Mouse (Mus musculus): Measurements from ENCODE around the gene Tex2. TPM values are rescaled to one million over a fixed set of nuclear protein-coding genes. Genes with fewer than 3 reads are reported as not detected.

The Tex2 gene
- polyA plus RNA-seq, 1 experiment, result 15.1 TPM

DNA sequence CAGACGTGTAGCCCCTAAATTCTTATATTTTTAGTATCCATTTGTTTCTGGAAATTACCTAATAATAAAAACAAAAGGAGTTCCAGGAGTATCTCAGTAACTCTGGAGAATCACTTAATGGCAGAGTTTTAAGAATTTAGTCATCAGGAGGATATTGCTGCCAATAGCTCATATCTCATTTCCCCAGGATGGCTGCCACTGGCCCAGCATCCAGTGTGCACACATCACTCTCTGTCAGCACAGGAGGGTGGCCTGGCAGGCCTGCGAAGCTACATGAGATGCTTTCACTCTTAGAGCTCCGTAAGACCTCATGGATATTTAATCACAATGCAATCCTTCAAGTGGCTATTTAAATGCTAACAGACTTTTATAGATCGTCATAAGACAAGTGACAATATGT lies 91.6 kb downstream of the Tex2 start:
- Histone ChIP-seq H3K4me1 (ENCODE audit: control insufficient read depth, insufficient read depth, low read length) (peaks cover 2% of the 10 kb centered on the region; the same call in 1 of the 2 replicates), H3K4me3 (replicated peaks; ENCODE audit: extremely low read depth, low read depth, low read length) (no peak overlapping the region)
- WGBS, result 45% methylated on average over 4 of the region's 4 CpGs
- no peak for TF ChIP-seq CTCF (IDR thresholded peaks at IDR 0.05; ENCODE audit: insufficient read depth, low read length)
- TF ChIP-seq POLR2A (IDR thresholded peaks at IDR 0.05; ENCODE audit: borderline replicate concordance, extremely low read depth, low read depth, low read length), result no peak
- DNase-seq, result no peak

DNA sequence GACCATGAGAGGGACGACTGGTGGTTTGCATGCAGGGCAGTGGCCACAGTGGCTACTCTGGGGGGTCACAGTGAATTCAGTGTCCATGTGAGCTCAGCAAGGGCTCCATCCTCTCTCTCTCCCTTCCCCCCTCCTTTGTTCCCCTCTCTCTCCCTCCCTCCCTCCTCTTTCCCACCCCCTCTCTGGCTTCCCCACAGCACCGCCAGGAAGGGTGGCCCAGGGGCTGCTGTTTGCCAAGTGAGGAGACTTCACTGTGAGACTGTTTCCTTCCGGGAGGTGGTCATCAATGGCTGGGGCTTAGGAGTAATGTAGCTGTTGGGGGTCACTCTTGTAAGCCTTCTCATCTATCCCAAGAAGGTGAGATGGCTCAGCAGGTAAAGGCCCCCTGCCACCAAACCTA lies 92.8 kb downstream of the Tex2 start:
- peaks cover 2% of the 10 kb centered on the region; the same call in 1 of the 2 replicates for H3K4me1 ChIP-seq (ENCODE audit: control insufficient read depth, insufficient read depth, low read length)
- H3K4me3 ChIP-seq (replicated peaks; ENCODE audit: extremely low read depth, low read depth, low read length), result no peak overlapping the region
- WGBS, result 59% methylated on average over 3 of the region's 3 CpGs
- DNase-seq, result no peak
- no peak for TF ChIP-seq CTCF (IDR thresholded peaks at IDR 0.05; ENCODE audit: insufficient read depth, low read length)

DNA sequence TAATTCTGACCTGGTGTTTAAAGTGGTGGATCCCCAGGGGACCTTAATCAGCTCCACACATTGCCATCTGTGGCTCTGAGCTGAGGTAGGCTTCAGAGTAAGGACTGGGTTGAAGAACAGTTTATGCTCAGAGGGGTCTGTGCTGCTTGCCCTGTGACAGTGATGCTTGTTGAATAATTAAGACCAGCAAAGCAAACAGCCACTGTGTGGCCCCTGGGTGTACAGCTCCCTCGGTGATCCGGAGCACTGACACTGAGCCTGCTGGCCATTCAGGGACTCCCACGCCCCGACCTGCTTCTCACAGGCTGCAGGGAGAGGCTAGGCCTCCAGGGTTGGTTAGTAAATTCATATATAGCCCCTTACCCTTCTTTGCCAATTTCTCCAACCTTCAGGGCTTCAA lies 93.7 kb downstream of the Tex2 start:
- TF ChIP-seq CTCF (IDR thresholded peaks at IDR 0.05; ENCODE audit: insufficient read depth, low read length) (no peak), POLR2A (IDR thresholded peaks at IDR 0.05; ENCODE audit: borderline replicate concordance, extremely low read depth, low read depth, low read length) (no peak)
- DNase-seq, result no peak
- H3K4me1 ChIP-seq (ENCODE audit: control insufficient read depth, insufficient read depth, low read length), result peaks cover 2% of the 10 kb centered on the region; the same call in 1 of the 2 replicates
- 78% methylated on average over 4 of the region's 4 CpGs for WGBS
- no peak overlapping the region for H3K4me3 ChIP-seq (replicated peaks; ENCODE audit: extremely low read depth, low read depth, low read length)

DNA sequence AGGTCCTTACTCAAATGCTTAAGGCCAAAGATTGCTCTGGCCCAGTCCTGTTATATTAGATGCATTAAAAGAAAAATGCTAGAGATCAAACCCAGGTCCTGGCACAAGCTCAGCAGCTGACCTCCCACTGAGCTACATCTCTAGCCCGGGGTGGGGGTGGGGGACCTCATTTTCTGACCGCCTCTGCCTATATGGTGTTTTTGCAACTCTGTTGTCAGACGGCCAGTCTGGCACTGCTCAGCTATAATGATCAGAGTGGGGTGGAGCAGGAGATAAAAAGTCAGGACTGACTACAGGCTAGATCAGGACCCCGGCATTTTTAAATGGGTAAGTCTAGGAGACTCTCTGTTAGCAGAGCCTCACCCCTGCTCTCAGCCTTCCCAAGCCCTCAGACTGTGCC lies 94.8 kb downstream of the Tex2 start:
- TF ChIP-seq POLR2A (IDR thresholded peaks at IDR 0.05; ENCODE audit: borderline replicate concordance, extremely low read depth, low read depth, low read length) (no peak), CTCF (IDR thresholded peaks at IDR 0.05; ENCODE audit: insufficient read depth, low read length) (no peak)
- peaks cover 2% of the 10 kb centered on the region; the same call in 1 of the 2 replicates for H3K4me1 ChIP-seq (ENCODE audit: control insufficient read depth, insufficient read depth, low read length)
- DNase-seq, result no peak
- WGBS, result 70% methylated on average over 4 of the region's 4 CpGs
- no peak overlapping the region for H3K4me3 ChIP-seq (replicated peaks; ENCODE audit: extremely low read depth, low read depth, low read length)

DNA sequence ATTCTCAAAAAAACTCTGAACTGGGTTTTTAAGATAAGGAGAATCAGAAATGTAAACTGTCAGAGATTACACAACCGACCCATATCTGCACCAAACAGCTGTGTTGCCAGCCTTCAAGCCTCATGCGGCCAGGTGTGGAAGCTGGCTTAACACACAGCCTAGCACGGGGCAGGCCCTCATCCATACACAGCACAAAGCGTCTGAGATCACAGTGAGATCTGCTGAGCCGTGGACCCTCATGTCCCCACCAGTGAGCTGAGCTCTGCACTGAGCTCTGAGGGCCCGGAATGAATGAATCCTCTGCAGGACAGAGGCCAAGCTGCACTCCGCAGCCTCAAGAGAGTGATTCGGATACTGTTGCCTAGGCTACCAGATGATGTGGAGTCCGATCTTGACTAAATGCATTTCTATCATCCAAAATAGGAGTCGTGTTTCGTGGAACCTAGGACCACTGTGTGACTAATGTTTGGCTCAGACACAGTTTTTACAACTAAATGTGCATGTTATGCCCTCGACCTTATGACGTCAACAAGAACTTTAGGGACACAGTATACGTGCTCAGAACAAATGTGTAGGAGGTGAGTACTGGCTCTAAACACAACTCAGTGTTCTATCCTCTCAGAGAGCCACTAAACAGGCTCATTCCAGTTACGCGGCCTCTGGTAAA lies 98.0 kb downstream of the Tex2 start:
- WGBS, result 72% methylated on average over 16 of the region's 16 CpGs
- DNase-seq, result no peak

DNA sequence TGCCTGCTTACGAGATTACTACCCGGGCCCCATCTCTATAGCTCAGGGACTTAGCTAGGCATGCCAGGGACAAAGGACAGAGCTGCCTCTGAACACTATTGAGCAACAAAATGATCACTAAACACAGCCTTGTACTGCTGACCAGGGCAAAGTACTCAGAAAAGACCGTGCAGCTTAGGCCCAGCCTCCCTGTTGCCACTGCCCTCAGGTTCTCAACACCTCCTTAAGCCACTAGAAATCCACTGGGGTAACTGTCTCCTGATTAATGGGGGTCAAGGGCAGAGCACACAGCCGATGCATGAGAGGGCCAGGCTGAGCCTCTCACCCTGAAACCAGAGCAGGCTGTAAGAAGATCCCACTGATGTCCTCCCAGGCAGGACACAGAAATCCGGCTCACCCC lies 98.8 kb downstream of the Tex2 start:
- no peak for DNase-seq
- Histone ChIP-seq H3K4me3 (replicated peaks; ENCODE audit: extremely low read depth, low read depth, low read length) (no peak overlapping the region), H3K4me1 (ENCODE audit: control insufficient read depth, insufficient read depth, low read length) (no peaks in the 10 kb centered on the region)
- WGBS, result 61% methylated on average over 5 of the region's 5 CpGs
- TF ChIP-seq CTCF (IDR thresholded peaks at IDR 0.05; ENCODE audit: insufficient read depth, low read length) (no peak), POLR2A (IDR thresholded peaks at IDR 0.05; ENCODE audit: borderline replicate concordance, extremely low read depth, low read depth, low read length) (no peak)

More for the DNA sequence above, 98.0 kb downstream of the Tex2 start:
- no peak for TF ChIP-seq POLR2A (IDR thresholded peaks at IDR 0.05; ENCODE audit: borderline replicate concordance, extremely low read depth, low read depth, low read length)
- TF ChIP-seq CTCF (IDR thresholded peaks at IDR 0.05; ENCODE audit: insufficient read depth, low read length), result no peak
- peaks cover 1% of the 10 kb centered on the region; the same call in 1 of the 2 replicates for H3K4me1 ChIP-seq (ENCODE audit: control insufficient read depth, insufficient read depth, low read length)
- H3K4me3 ChIP-seq (replicated peaks; ENCODE audit: extremely low read depth, low read depth, low read length), result no peak overlapping the region

DNA sequence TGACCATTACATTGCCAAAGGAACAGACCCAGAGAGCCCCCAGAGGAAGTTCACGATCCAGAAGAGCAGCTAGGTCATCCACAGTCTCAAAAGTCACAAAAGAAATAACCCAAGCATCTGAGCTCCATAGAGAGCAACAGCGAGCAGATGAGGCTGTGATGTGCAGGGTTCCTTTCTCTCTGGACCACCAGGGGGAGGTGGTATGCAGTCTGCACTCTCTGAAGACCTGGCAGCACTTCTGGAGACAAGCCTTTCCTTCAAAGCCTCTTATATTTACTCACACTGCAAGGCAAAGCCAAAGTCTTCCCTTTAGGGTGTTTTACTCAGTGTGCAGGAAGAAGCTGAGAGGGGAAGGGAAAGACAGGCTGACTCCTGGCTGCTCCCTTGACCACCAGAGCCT lies 100.1 kb downstream of the Tex2 start:
- peak; percentile 34 for DNase-seq
- no peak for TF ChIP-seq POLR2A (IDR thresholded peaks at IDR 0.05; ENCODE audit: borderline replicate concordance, extremely low read depth, low read depth, low read length)
- TF ChIP-seq CTCF (IDR thresholded peaks at IDR 0.05; ENCODE audit: insufficient read depth, low read length), result peak; percentile 60
- Histone ChIP-seq H3K4me3 (replicated peaks; ENCODE audit: extremely low read depth, low read depth, low read length) (no peak overlapping the region), H3K4me1 (ENCODE audit: control insufficient read depth, insufficient read depth, low read length) (no peaks in the 10 kb centered on the region)
- 47% methylated on average over 2 of the region's 2 CpGs for WGBS

DNA sequence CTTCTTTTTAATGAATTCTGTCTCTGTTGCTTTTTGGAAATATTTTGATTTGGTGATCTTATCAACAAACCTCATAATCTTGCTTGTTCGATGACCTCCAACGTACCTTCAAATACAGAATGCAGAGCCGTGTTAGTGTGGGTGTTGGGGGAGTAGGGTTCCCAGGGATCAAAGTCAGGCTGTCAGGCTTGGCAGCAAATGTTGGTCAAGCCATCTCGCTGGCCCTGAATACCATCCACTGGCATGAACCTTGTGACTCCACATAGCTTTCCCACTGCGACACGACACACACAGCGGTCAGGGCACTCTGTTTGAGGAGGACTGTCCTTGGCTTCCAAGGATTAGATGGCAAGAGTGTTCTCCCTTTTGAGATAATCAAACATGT lies 101.2 kb downstream of the Tex2 start:
- Histone ChIP-seq H3K4me3 (replicated peaks; ENCODE audit: extremely low read depth, low read depth, low read length) (no peak overlapping the region), H3K4me1 (ENCODE audit: control insufficient read depth, insufficient read depth, low read length) (no peaks in the 10 kb centered on the region)
- 94% methylated on average over 7 of the region's 7 CpGs for WGBS
- no peak for TF ChIP-seq CTCF (IDR thresholded peaks at IDR 0.05; ENCODE audit: insufficient read depth, low read length)
- no peak for TF ChIP-seq POLR2A (IDR thresholded peaks at IDR 0.05; ENCODE audit: borderline replicate concordance, extremely low read depth, low read depth, low read length)
- no peak for DNase-seq

DNA sequence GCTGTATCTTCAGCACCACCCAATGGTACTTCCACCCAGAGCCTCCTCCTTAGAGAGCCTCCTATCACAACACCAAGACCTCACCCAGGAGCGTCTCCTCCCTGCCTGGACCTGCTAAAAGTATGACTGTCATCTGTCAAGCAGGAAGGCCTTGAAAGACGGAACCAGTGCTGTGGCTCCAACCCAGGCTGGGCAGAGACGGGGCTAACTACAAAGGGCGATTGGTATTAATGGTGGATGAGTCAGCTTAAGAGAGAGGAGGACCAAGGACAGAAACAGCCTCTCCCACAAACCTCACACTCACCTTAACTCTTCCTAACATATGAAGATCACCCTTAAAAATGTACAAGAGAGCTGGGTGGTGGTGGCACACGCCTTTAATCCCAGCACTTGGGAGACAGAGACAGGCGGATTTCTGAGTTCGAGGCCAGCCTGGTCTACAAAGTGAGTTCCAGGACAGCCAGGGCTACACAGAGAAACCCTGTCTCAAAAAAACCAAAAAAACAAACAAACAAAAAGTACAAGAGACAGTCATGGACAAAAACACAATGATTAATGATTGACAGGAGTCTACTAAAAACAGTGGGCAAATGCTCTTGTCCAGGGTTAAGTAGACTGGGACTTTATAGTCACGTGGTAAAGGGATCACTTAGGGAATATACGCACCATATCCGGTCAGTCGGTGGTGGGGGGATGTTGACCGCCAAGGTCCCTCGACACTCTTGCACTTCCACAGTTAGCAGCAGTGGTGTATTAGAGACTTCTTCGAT lies 101.8 kb downstream of the Tex2 start:
- no peak for DNase-seq
- H3K4me3 ChIP-seq (replicated peaks; ENCODE audit: extremely low read depth, low read depth, low read length), result no peak overlapping the region
- TF ChIP-seq CTCF (IDR thresholded peaks at IDR 0.05; ENCODE audit: insufficient read depth, low read length) (no peak), POLR2A (IDR thresholded peaks at IDR 0.05; ENCODE audit: borderline replicate concordance, extremely low read depth, low read depth, low read length) (no peak)
- 88% methylated on average over 14 of the region's 14 CpGs for WGBS
- no peaks in the 10 kb centered on the region for H3K4me1 ChIP-seq (ENCODE audit: control insufficient read depth, insufficient read depth, low read length)

DNA sequence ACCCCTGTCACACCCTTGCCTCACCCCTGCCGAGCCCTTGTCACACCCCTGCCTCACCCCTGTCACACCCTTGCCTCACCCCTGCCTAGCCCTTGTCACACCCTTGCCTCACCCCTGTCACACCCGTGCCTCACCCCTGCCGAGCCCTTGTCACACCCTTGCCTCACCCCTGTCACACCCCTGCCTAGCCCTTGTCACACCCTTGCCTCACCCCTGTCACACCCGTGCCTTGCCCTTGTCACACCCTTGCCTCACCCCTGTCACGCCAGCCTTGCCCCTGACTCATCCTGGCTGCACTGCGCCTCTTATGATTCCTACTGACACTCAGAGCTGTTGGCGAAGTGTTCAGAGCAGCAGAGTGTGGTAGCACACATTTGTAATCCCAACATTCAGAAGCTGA lies 105.6 kb downstream of the Tex2 start:
- WGBS, result 86% methylated on average over 7 of the region's 7 CpGs
- Histone ChIP-seq H3K4me3 (replicated peaks; ENCODE audit: extremely low read depth, low read depth, low read length) (no peak overlapping the region), H3K4me1 (ENCODE audit: control insufficient read depth, insufficient read depth, low read length) (no peaks in the 10 kb centered on the region)
- DNase-seq, result no peak
- TF ChIP-seq CTCF (IDR thresholded peaks at IDR 0.05; ENCODE audit: insufficient read depth, low read length) (no peak), POLR2A (IDR thresholded peaks at IDR 0.05; ENCODE audit: borderline replicate concordance, extremely low read depth, low read depth, low read length) (no peak)

Data from lung, adult 2 months (tissue).